Mouse (Mus musculus) heart, postnatal 10 days (tissue): ENCODE data around the gene Tnfsf14. TPM values are rescaled to one million over a fixed set of nuclear protein-coding genes. Genes with fewer than 3 reads are reported as not detected.

Source experiments
- DNase-seq, 2 experiments: peaks; one replicate each; pipeline ENCODE4 v3.0.0; 2021
- intact Hi-C: fragments of 180-260 bp; cut with DNase I; formaldehyde crosslinking; loops from one replicate; pipeline ENCODE4 v1.15.1; 2025
- total RNA-seq, 2 experiments: library from RNA; stranded (reverse); gene quantifications; 2 replicates each; pipeline ENCODE4 v1.2.3; 2021

Tnfsf14 gene
- total RNA-seq, result not detected

GRCm38 (mm10) chr17:57194041-57194507 lies at the start of gene Tnfsf14:
Gene Tnfsf14, minus strand, starts transcription at chr17:57194177.
- intact Hi-C loops, result no loop called here
- DNase-seq, result peak; percentile 12 to 17

DNA sequence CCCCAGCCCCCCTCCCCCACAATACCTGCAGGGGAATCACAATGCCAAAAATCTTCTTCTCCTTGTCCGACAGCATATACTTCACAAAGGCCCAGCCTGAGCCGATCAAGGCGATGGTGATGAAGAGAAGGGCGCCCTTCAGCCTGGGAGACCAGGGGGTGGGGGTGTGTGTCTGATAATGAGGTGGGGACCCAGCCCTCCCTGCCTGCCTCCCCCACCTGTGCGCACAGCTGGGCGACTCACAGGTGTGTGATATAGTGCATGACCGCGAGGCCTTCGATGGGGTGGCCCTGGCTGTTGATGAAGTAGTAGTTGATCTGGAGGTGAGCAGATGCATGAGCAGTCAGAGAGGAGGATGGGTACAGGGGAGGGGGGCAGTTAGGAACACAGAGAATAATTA lies 43.2 kb upstream of the Tnfsf14 start:
- DNase-seq, result no peak
- intact Hi-C loops, result no loop called here

DNA sequence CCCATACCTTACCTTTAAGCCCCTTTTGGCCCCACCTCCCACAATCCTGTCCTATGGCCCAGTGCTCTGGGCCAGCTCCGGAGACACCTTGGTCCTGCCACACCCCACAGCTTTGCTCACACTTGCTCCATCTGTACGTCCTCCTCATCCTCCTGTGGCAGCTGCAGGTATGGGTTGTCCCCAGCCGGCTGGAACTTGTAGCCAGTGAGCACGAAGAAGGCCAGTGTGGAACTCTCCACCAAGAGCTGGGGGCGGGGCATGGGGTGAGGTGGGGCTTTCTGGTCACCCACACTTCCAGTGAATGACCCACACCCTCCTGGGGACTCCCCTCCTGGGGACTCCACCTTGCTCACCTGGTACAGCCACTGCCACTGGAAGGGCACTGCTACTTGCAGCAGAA lies 41.8 kb upstream of the Tnfsf14 start:
- intact Hi-C loops, result no loop called here
- no peak for DNase-seq

GRCm38 (mm10) chr17:57234254-57234928 lies 40.4 kb upstream of the Tnfsf14 start:
- no peak for DNase-seq
- intact Hi-C loops, result no loop called here

- DNase-seq, result no peak
- intact Hi-C loops, result no loop called here
Observed at GRCm38 (mm10) chr17:57233038-57233437, 39.1 kb upstream of the Tnfsf14 start.

GRCm38 (mm10) chr17:57232200-57232599 lies 38.2 kb upstream of the Tnfsf14 start:
- DNase-seq, result no peak
- intact Hi-C loops, result no loop called here

DNA sequence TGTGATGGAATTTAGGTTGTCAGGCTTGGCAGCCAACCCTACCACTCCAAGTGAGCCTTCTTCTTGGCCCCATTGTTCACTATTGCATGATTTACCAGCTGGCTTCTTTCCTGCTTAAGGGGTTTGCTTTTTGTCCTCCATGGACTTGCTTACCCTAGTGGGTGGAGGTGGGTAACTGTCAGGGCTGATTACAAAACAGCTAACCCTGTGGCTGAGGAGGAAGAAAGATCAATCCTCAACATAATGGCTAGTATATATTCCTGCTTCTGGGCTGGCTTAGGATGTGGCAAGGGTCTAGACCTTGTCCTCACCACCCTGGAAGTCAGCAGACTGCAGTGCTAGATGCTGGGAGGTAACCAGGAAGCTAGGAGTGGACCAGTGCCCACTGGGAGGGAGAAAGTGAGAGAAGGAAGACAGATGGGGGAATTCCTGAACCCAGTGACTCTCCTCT lies 37.4 kb upstream of the Tnfsf14 start:
- peak; percentile 27 to 39 for DNase-seq
- intact Hi-C loops, result no loop called here

- intact Hi-C loops, result no loop called here
- no peak for DNase-seq
Observed at GRCm38 (mm10) chr17:57230728-57231125, 36.8 kb upstream of the Tnfsf14 start.

DNA sequence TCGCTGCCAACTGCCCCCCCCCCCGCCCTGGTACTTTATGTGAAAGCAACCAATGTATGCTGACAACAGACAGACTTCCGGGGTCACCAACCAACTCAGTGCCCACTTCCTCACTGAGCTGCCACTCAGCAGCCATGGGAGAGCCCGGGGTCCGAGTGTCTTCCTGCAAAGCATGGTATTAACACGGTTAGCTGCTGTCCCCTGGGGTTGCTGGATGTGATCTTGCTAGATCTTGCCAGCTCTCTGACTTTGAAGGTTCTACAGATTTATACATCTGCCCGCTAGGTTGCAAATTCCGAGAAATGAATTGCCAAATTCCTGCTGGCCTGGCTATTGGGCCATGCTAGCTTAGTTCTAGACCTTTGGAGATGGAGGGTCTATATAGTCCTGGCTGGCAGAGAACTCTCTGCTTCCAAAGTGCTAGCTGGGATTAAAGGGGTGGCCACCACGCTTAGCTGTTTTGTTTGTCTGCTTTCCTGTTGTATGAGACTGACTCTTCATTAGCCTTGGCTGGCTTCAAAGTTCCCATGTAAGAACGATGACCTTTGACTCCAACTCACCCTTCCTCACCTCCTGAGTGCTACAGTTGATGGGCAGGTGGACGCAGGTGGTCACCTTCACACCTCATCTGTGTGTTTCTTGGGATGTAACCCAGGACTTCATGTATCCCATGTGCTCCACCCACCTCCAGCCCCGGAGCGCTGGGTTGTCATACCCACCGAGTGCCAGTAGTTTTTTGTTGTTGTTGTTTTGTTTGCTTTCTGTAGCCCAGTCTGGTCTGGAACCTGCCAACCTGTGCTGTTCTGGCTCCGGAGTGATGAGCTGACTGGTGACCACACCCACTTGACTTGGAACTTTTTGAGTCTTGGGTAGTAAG lies 36.1 kb upstream of the Tnfsf14 start:
- intact Hi-C loops, result no loop called here

DNA sequence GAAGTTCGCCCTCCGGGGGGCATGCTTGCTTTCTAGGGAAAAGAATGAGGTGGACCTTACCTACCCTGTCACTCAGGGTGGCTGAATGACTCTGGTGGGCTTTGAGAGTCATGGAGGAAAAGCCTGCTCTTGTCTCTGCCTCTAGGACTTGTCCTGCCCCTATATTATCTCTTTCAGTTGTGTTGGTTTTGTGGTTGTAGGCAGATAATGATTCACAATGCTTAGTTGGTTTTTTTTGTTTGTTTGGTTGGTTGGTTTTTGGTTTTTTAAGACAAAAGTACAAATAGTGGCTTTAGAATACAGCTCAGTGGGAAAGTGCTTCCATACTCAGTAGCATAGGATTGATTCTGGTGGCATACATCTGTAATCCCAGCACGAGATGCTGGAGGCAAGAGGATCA lies 34.9 kb upstream of the Tnfsf14 start:
- intact Hi-C loops, result no loop called here

More for the DNA sequence above, 36.1 kb upstream of the Tnfsf14 start:
- DNase-seq, result no peak

DNA sequence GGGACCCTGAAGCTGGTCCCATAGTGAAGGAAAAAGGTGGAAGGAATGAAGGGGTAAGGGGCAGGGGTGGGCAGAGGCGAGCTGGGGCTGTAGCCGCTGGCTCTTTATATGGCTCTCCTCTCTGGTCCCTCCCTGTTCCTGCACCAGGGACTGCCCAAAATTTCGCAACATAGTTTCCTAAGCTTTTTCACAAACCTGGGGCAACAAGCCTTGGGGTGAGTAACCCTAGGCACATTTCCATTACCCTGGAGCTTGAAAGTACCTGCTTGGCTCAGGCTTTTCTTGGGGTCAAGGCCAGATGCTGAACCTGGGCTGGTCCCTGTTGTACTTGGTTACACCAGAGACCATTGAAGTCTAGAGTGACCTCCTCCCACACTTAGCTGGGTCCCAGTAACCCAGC lies 34.0 kb upstream of the Tnfsf14 start, which contains the start of gene C3:
C3 (minus strand) TSS at position 123 of the 400 bp plus-strand sequence.
- DNase-seq, result no peak
- intact Hi-C loops, result no loop called here

More for the DNA sequence above, 34.9 kb upstream of the Tnfsf14 start:
- DNase-seq, result no peak

DNA sequence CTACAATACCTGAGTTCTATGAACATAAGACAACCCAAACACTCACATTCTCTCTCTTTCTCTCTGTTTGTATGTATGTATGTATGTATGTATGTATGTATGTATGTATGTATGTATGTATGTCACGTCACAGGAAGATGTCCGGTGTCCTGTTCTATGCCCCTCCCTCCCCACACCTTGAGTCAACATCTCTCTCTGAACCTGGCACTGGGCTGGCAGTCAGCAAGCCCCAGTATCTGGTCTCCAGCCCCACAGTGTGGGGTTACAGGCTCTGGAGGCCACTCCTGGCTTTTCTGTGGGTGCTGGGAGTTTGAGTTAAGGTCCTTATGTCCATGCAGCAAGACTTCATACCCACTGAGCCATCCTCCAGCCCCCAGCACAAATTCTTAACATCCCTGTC lies 33.5 kb upstream of the Tnfsf14 start:
- intact Hi-C loops, result no loop called here
- DNase-seq, result no peak

DNA sequence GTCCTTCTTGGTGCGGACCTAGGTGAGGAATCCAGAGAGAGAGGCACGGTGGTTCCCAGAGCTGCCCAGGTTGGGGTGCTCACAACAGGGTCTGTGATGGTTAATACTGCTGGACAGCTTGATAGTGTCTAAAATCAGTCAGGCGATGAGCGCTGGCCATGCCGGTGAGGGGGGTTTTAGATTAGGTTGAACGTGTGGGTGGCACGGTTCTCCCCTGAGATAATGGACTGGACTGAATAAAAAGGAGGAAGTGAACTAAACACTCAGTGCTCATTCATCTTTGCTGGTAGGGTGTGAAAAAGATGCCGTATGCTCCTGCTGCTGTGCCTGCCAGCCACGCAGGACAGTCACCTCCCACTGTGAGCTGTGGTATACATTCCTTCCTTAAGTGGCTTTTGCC lies 29.3 kb upstream of the Tnfsf14 start:
- no peak for DNase-seq
- intact Hi-C loops, result no loop called here

- intact Hi-C loops, result no loop called here
- no peak for DNase-seq
Observed at GRCm38 (mm10) chr17:57221911-57222310, 27.9 kb upstream of the Tnfsf14 start.

- intact Hi-C loops, result loop anchor here (1.0 to 2.0 kb wide), 3 partner anchors 55 to 114 kb away; no protein-coding TSS in a partner anchor
- peak; percentile 28 to 59 for DNase-seq
Observed at GRCm38 (mm10) chr17:57219884-57220207, 25.9 kb upstream of the Tnfsf14 start.

DNA sequence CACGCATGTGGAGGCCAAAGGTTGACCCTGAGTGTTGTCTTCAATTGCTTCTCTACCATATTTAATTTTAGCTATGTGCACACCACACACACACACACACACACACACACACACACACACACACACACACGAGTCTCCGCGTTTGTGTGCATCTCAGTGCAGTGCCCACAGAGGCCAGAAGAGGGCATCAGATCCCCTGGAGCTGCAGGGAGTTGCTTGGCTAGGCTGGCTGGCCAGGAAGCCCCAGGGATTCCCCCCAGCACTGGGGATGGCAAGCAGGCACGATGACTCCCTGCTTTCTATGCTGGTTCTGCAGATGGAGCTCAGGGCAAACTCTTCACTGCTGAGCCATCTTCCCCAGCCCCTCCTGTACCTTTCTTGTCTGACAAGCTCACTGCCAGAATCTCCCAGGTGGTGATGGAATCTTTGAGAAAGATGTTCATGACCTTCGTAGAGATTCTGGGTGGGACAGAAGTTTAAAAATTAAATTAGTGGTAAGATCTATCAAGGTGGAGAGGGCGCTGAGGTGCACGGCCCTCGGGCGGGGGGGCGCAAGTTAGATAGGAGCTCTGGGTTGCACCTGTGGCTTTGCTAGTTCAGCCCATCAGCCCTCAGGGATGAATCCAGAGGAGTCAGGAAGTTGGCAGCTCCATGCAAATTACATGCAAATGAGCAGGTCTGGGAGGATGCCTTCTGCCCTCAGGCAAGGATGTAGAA lies 25.3 kb upstream of the Tnfsf14 start:
- intact Hi-C loops, result loop anchor here (1.0 to 2.0 kb wide), 2 partner anchors 65 to 115 kb away; no protein-coding TSS in a partner anchor
- DNase-seq, result peak; percentile 72 to 85

DNA sequence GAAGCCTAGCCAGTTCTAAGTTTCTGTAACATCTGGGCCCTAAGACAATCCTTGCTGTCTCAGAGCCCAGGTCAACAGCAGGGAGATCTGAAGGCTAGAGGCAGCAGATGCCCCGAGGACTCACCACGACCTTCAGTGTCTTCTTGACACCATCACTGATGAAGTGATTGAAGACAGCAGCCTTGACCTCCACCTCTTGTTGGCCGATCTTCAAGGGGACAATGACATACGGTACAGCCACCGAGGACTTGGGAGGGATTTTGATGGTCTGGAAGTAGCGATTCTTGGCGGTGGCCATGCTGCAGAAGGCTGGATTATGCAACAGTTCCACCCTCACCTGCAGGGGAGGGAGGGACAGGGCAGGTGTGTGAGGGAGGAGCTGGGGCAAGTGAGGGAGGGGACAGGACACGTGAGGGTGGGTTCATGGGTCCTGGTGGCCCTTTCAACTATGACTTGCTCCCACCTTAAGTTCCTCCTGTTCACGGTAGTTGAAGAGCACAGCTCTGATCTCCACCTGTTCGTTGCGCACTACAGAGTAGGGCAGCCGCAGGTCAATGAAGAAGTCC lies 24.4 kb upstream of the Tnfsf14 start:
- intact Hi-C loops, result loop anchor here (2.0 kb wide), 1 partner anchor 66 kb away; no protein-coding TSS in a partner anchor
- DNase-seq, result no peak

DNA sequence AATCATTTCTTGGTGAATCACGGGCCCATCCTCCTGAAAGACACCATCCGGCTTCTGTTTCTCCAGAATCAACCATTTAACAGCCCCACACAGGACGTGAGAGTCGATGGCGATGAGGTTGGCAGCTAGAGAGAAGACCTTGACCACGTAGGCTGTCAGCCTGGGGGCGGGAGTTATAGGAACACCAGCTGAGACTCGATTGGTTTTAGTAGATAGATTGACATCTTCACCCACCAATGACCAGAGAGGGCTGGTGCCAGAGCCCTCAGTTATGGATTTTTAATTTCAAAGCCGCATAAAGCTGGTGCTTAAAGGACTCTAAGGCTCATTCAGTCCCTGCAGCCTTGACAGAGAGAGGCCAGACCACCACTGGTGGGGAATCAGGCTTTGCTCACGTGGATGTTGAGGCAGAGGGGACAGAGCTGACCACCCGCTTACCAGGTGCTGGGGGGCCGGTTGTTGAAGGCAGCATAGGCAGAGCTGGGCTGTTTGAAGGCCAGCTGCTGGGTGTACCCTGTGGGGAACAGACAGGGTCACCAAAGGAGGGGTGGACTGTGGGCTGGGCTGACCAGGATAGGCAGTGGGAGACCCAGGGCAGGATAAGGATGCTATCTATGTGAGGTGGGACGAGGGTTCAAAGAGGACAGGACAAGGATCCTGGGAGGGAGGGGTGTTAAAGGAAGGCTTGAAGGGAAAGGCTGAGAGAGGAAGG lies 20.9 kb upstream of the Tnfsf14 start:
- intact Hi-C loops, result no loop called here
- DNase-seq, result no peak

DNA sequence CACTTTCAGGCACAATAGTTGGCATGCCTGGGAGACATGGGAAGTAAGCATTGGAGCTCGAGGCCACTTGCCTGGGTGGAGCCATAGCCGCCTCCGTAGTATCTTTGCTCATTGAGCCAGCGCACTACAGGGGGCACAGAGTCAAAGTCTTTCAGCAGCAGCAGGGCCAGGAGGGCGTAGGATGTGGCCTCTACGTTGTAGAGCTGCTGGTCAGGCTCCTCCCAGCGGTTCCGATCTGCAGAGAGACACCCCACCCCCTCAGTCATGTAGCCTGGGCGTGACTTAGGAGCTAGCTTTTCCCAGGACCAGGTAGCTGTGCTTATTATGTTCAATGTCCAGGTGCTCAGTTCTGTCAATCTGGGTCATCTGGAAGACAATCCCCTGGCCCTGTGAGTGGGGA lies 17.5 kb upstream of the Tnfsf14 start:
- no peak for DNase-seq
- intact Hi-C loops, result no loop called here

DNA sequence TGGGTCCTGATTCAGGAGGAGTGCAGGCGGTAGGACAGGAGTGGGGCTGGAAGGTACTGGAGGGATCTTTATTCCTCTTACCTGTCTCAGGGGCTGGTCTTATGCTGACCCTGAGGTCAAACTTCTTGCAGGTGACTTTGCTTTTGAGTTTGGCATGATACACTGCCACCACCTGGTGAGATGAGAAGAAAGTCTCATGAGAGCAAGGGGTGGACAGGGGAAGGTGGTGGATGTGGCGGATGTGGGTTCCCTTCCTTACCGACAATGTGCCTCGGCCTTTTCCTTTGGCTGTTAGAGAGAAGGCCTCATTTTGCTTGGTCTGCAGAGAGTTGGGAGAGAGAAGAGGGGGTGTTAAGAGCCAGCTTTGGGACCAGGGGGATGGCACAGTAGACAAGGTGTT lies 15.4 kb upstream of the Tnfsf14 start:
- no peak for DNase-seq
- intact Hi-C loops, result no loop called here
